Mouse (Mus musculus): Measurements from ENCODE around the gene Nfs1.

DNA sequence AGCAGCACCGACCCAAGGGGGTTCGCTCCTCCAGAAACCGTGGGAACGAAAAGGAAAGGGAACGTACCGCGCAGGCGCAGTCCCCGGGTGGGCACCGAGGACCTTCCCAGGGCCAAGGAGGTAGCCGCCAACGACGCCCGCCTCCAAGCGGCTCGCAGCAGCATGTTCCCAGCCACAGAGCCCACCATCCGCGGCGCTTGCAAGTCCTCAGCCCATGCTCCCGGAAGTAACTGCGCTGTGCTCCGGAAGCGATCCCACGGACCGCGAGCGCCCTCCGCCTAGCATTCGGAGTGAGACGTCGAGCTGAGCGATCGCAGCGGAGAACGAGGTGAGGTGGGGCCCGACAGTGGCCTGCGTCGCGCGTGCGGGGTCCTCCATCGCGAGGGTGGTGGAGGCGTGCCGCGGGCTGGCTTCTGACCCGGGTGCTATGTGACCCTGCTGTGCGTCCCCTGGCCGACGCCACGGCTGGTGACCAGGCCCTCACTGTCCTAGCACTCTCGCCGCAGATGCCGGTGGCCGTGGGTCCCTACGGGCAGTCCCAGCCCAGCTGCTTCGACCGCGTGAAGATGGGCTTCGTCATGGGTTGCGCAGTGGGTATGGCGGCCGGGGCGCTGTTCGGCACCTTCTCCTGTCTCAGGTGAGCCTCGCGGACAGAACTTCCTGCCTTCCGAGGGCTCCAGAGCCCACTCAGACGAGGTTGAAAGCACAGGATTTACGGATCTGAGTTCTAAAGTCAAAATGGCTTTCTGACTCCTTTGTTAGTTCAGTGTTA is at the start of gene Nfs1, which contains the start of gene Romo1:
- peak; percentile 33; the same call in 1 of the 2 replicates for TF ChIP-seq CTCF (IDR thresholded peaks at IDR 0.05; ENCODE audit: control insufficient read depth, insufficient read depth, low read length)
- TF ChIP-seq POLR2A (IDR thresholded peaks at IDR 0.05; ENCODE audit: borderline replicate concordance, control insufficient read depth, low read depth, low read length): peak; percentile 87; the same call in 1 of the 2 replicates
